ENCODE assay signal across 8 mouse cellular contexts in the genomic region with DNA sequence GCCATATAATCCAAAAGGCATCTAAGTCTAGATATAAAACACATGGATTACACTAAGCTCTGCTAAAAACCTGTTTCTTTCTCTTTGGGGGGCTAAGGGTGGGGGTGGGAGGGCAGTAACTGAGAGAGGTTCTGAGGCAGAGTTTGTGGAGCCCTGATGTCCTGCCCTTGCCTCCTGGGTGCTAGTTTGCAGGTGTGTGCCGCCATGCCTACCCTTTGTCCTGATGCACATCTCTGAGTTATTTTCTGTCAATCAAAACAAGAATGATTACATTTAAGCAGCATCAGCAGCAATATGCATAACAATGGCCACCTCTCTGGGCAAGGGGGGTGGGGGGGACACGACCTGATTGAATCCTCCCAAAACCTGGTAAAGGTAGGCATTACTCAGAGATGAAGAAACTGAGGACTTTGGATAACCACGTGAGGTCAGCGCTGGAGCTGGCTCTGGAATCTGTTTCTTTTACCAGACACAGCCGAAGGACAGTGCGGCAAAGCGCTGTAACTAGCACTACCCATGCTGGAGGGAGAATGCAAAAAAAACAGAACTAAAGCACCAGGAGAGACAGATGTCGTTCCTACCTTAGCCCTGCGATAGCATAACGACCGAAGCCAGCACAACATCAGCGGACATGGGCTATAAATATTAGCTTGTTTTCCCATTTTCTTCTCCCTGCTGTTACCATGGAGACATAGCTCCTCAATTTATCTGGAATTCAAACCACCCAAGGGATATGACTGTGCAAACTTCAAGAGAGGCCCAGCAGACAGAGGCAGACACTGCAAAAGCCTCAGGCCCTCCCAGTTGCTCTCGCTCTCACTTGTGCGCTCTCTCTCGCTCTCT. TPM values are rescaled to one million over a fixed set of nuclear protein-coding genes. Genes with fewer than 3 reads are reported as not detected.
DNase-seq lines count a peak whose midpoint lies in the region; ATAC-seq and TF ChIP-seq lines count a peak whose summit lies in the region.

No protein-coding gene starts in this region.

- no peak for TF ChIP-seq POLR2A in lung, adult 2 months (IDR thresholded peaks at IDR 0.05; ENCODE audit: borderline replicate concordance, extremely low read depth, low read depth, low read length)

- DNase-seq in lung, embryonic 14.5 days: peak; percentile 21
- no peak for DNase-seq in lung, postnatal 0 days (ENCODE audit: low spot score)
- DNase-seq in forebrain, embryonic 10.5 days (ENCODE audit: extremely low spot score, low spot score): no peak
- DNase-seq in hindbrain, postnatal 0 days (ENCODE audit: low spot score): peak; percentile 63
- DNase-seq in lung, postnatal 36 days: no peak
- no peak for DNase-seq in testis, postnatal 14 days (ENCODE audit: low spot score)
- DNase-seq in lung, adult 2 months: no peak

- no peak for TF ChIP-seq EP300 in lung, postnatal 0 days (IDR thresholded peaks at IDR 0.05)

- ATAC-seq in lung, embryonic 14.5 days (ENCODE audit: insufficient read depth): peak; percentile 50; the same call in 1 of the 2 replicates
- no peak for ATAC-seq in lung, postnatal 0 days
- peak; percentile 57 for ATAC-seq in hindbrain, postnatal 0 days
- ATAC-seq in neural tube, embryonic 14.5 days (ENCODE audit: low read depth): peak; percentile 83

- no peaks in the 10 kb centered on the region for H3K27me3 ChIP-seq in lung, embryonic 14.5 days (ENCODE audit: insufficient read depth, low read length)
- no peaks in the 10 kb centered on the region for H3K27me3 ChIP-seq in lung, postnatal 0 days (replicated peaks; ENCODE audit: insufficient read depth, low read length)
- no peaks in the 10 kb centered on the region for H3K27me3 ChIP-seq in forebrain, embryonic 10.5 days (ENCODE audit: poor library complexity, severe bottlenecking)
- no peaks in the 10 kb centered on the region for H3K27me3 ChIP-seq in hindbrain, postnatal 0 days (ENCODE audit: insufficient read depth, low read length)
- H3K27me3 ChIP-seq in neural tube, embryonic 14.5 days (ENCODE audit: control insufficient read depth, insufficient read depth, low read length): no peaks in the 10 kb centered on the region

- no peak overlapping the region for H3K9ac ChIP-seq in lung, embryonic 14.5 days
- no peak overlapping the region for H3K9ac ChIP-seq in lung, postnatal 0 days (replicated peaks; ENCODE audit: low read depth)
- H3K9ac ChIP-seq in hindbrain, postnatal 0 days (replicated peaks; ENCODE audit: low read length): peak overlapping the region; percentile 21
- no peak overlapping the region; the same call in 1 of the 2 replicates for H3K9ac ChIP-seq in neural tube, embryonic 14.5 days (replicated peaks; ENCODE audit: low read depth, low read length)

- H3K4me3 ChIP-seq in lung, embryonic 14.5 days (ENCODE audit: low read depth, low read length): no peak overlapping the region
- H3K4me3 ChIP-seq in lung, postnatal 0 days (ENCODE audit: low read depth, low read length): no peak overlapping the region
- peak overlapping the region; percentile 26 for H3K4me3 ChIP-seq in forebrain, embryonic 10.5 days
- no peak overlapping the region for H3K4me3 ChIP-seq in hindbrain, postnatal 0 days (ENCODE audit: low read length)
- no peak overlapping the region for H3K4me3 ChIP-seq in neural tube, embryonic 14.5 days (ENCODE audit: low read depth, low read length)
- H3K4me3 ChIP-seq in lung, adult 2 months (replicated peaks; ENCODE audit: extremely low read depth, low read depth, low read length): no peak overlapping the region

- H3K36me3 ChIP-seq in lung, embryonic 14.5 days (ENCODE audit: insufficient read depth): no peaks in the 10 kb centered on the region
- no peaks in the 10 kb centered on the region for H3K36me3 ChIP-seq in lung, postnatal 0 days (ENCODE audit: insufficient read depth, low read length)
- H3K36me3 ChIP-seq in forebrain, embryonic 10.5 days (replicated peaks): no peaks in the 10 kb centered on the region
- no peaks in the 10 kb centered on the region for H3K36me3 ChIP-seq in hindbrain, postnatal 0 days (ENCODE audit: insufficient read depth, low read length)
- H3K36me3 ChIP-seq in neural tube, embryonic 14.5 days (ENCODE audit: control insufficient read depth, insufficient read depth, low read length): no peaks in the 10 kb centered on the region

- H3K4me2 ChIP-seq in lung, embryonic 14.5 days: peak overlapping the region; percentile 33; the same call in 1 of the 2 replicates
- H3K4me2 ChIP-seq in lung, postnatal 0 days (replicated peaks; ENCODE audit: low read depth, low read length): no peak overlapping the region
- H3K4me2 ChIP-seq in hindbrain, postnatal 0 days (ENCODE audit: low read depth, low read length): peak overlapping the region; percentile 31; the same call in 1 of the 2 replicates
- H3K4me2 ChIP-seq in neural tube, embryonic 14.5 days (ENCODE audit: low read depth, low read length): peak overlapping the region; percentile 24; the same call in 1 of the 2 replicates

- no peaks in the 10 kb centered on the region for H3K9me3 ChIP-seq in lung, embryonic 14.5 days (ENCODE audit: low read depth, low read length)
- no peaks in the 10 kb centered on the region for H3K9me3 ChIP-seq in lung, postnatal 0 days (ENCODE audit: low read length)
- H3K9me3 ChIP-seq in forebrain, embryonic 10.5 days: no peaks in the 10 kb centered on the region
- H3K9me3 ChIP-seq in hindbrain, postnatal 0 days (ENCODE audit: low read length): no peaks in the 10 kb centered on the region
- H3K9me3 ChIP-seq in neural tube, embryonic 14.5 days (ENCODE audit: control insufficient read depth, low read length): no peaks in the 10 kb centered on the region

- no peak overlapping the region for H3K27ac ChIP-seq in lung, embryonic 14.5 days (ENCODE audit: low read depth)
- H3K27ac ChIP-seq in lung, postnatal 0 days (ENCODE audit: low read length): no peak overlapping the region
- peak overlapping the region; percentile 86 for H3K27ac ChIP-seq in forebrain, embryonic 10.5 days
- H3K27ac ChIP-seq in hindbrain, postnatal 0 days: peak overlapping the region; percentile 59
- H3K27ac ChIP-seq in neural tube, embryonic 14.5 days (ENCODE audit: low read depth, low read length): peak overlapping the region; percentile 81

- no peak for TF ChIP-seq CTCF in lung, embryonic 14.5 days (IDR thresholded peaks at IDR 0.05; ENCODE audit: low read depth)
- no peak for TF ChIP-seq CTCF in lung, postnatal 0 days (IDR thresholded peaks at IDR 0.05)
- TF ChIP-seq CTCF in hindbrain, postnatal 0 days (IDR thresholded peaks at IDR 0.05; ENCODE audit: low read depth): no peak
- TF ChIP-seq CTCF in lung, adult 2 months (IDR thresholded peaks at IDR 0.05; ENCODE audit: insufficient read depth, low read length): no peak

- H3K4me1 ChIP-seq in lung, embryonic 14.5 days (ENCODE audit: insufficient read depth): peaks cover 9% of the 10 kb centered on the region
- no peaks in the 10 kb centered on the region for H3K4me1 ChIP-seq in lung, postnatal 0 days (ENCODE audit: insufficient read depth, low read depth, low read length)
- peaks cover 38% of the 10 kb centered on the region for H3K4me1 ChIP-seq in forebrain, embryonic 10.5 days
- peaks cover 7% of the 10 kb centered on the region for H3K4me1 ChIP-seq in hindbrain, postnatal 0 days (ENCODE audit: insufficient read depth, low read length)
- H3K4me1 ChIP-seq in neural tube, embryonic 14.5 days (ENCODE audit: control insufficient read depth, insufficient read depth, low read length): peaks cover 11% of the 10 kb centered on the region; the same call in 1 of the 2 replicates
- peaks cover 3% of the 10 kb centered on the region; the same call in 1 of the 2 replicates for H3K4me1 ChIP-seq in lung, adult 2 months (ENCODE audit: control insufficient read depth, insufficient read depth, low read length)

- WGBS in lung, embryonic 14.5 days: 28% methylated on average over 15 of the region's 15 CpGs
- 45% methylated on average over 15 of the region's 15 CpGs for WGBS in lung, postnatal 0 days
- 55% methylated on average over 15 of the region's 15 CpGs for WGBS in forebrain, embryonic 10.5 days
- WGBS in hindbrain, postnatal 0 days: 17% methylated on average over 15 of the region's 15 CpGs
- 13% methylated on average over 15 of the region's 15 CpGs for WGBS in neural tube, embryonic 14.5 days
- 59% methylated on average over 15 of the region's 15 CpGs for WGBS in lung, adult 2 months

RNA-seq across cellular contexts. Expression of a gene that starts 26.1 kb away (rescaled TPM):
- 151 and 155 TPM in 2 replicates for polyA plus RNA-seq in lung, embryonic 14.5 days (2014; fragmentation: Nextera tagmentation; extraction: Ambion mirVana)
- polyA plus RNA-seq in lung, postnatal 0 days (2015; fragmentation: Nextera tagmentation; extraction: Ambion mirVana): 54.2 and 60.5 TPM in 2 replicates
- polyA plus RNA-seq in forebrain, embryonic 10.5 days (2016; fragmentation: Nextera tagmentation; extraction: Ambion mirVana): 179 and 183 TPM in 2 replicates
- 83.4 and 94.5 TPM in 2 replicates for total RNA-seq in hindbrain, postnatal 0 days (2014; rRNA removed)
- polyA plus RNA-seq in hindbrain, postnatal 0 days (2015; fragmentation: Nextera tagmentation; extraction: Ambion mirVana): 94.4 and 96.2 TPM in 2 replicates
- polyA plus RNA-seq in neural tube, embryonic 14.5 days (2014; fragmentation: Nextera tagmentation; extraction: Ambion mirVana): 126 and 135 TPM in 2 replicates
- polyA plus RNA-seq in lung, adult 2 months (2012; rRNA removed): 10.4 and 19.0 TPM in 2 replicates

Comparison
In these comparisons a context has a peak if more than half of its experiments do, and no peak if none do; other contexts are left out.
1. DNase-seq: peak in lung, embryonic 14.5 days (single experiment) and hindbrain, postnatal 0 days (single experiment); none in lung, postnatal 0 days (single experiment), forebrain, embryonic 10.5 days (single experiment), lung, postnatal 36 days (single experiment), testis, postnatal 14 days (single experiment) and lung, adult 2 months (single experiment).
2. H3K27ac ChIP-seq: peak in forebrain, embryonic 10.5 days (single experiment), hindbrain, postnatal 0 days (single experiment) and neural tube, embryonic 14.5 days (single experiment); none in lung, embryonic 14.5 days (single experiment) and lung, postnatal 0 days (single experiment).